Mouse (Mus musculus) midbrain, embryonic 14.5 days (tissue): ENCODE data around the gene Aff3. TPM values are rescaled to one million over a fixed set of nuclear protein-coding genes. Genes with fewer than 3 reads are reported as not detected.

Experiments used
- ATAC-seq: fragments of 200-750 bp; cut with Nextera tagmentation; 2 replicates; pipeline ENCODE4 v1.8.0; 2017; ENCODE audit warnings: moderate number of reproducible peaks, moderate library complexity; ENCODE audit not compliant: low FRiP score, low TSS enrichment
- DNase-seq: peaks from one replicate; pipeline ENCODE4 v3.0.0-alpha.2; 2015
- H3K27ac ChIP-seq: fragments of 300-500 bp; sonication (generic); replicated peaks from 2 replicates; pipeline ENCODE4 v1.5.1; 2014; ENCODE audit warnings: mild to moderate bottlenecking, low read depth, low read length, moderate library complexity
- H3K27me3 ChIP-seq: fragments of 300-500 bp; sonication (generic); 2 replicates; pipeline ENCODE4 v1.6.1; 2014; ENCODE audit warnings: low read length, control low read depth, mixed read lengths; ENCODE audit not compliant: control insufficient read depth, insufficient read depth
- H3K36me3 ChIP-seq: fragments of 300-500 bp; sonication (generic); 2 replicates; pipeline ENCODE4 v1.6.1; 2014; ENCODE audit warnings: low read length, control low read depth; ENCODE audit not compliant: control insufficient read depth, insufficient read depth
- H3K4me1 ChIP-seq: fragments of 300-500 bp; sonication (generic); 2 replicates; pipeline ENCODE4 v1.6.1; 2014; ENCODE audit warnings: mild to moderate bottlenecking, antibody characterized with exemption, low read length, control low read depth; ENCODE audit not compliant: control insufficient read depth, insufficient read depth
- H3K4me2 ChIP-seq: fragments of 300-500 bp; sonication (generic); 2 replicates; pipeline ENCODE4 v1.6.1; 2014; ENCODE audit warnings: mild to moderate bottlenecking, low read length, moderate library complexity
- H3K4me3 ChIP-seq: fragments of 300-500 bp; sonication (generic); replicated peaks from 2 replicates; pipeline ENCODE4 v1.5.1; 2014; ENCODE audit warnings: low read depth, low read length
- H3K9ac ChIP-seq: fragments of 300-500 bp; sonication (generic); replicated peaks from 2 replicates; pipeline ENCODE4 v1.6.1; 2014; ENCODE audit warnings: mild to moderate bottlenecking, low read length, moderate library complexity
- H3K9me3 ChIP-seq: fragments of 300-500 bp; sonication (generic); 2 replicates; pipeline ENCODE4 v1.6.1; 2016; ENCODE audit warnings: low read length, control low read depth, mixed read lengths; ENCODE audit not compliant: control insufficient read depth
- WGBS: fragments of 180-500 bp; shearing (Covaris S2); extraction: QIAGEN DNeasy Blood & Tissue Kit; methylation state at CpG from one replicate; pipeline ENCODE4 v1.1.7; 2014; 5-methylcytosine and 5-hydroxymethylcytosine counted together
- polyA plus RNA-seq: library from polyadenylated mRNA; unstranded; fragments of >200 nt; fragmentation: Nextera tagmentation; extraction: Ambion mirVana; gene quantifications from 2 replicates; pipeline ENCODE4 v1.2.1, GENCODE M21; 2014

The Aff3 gene
- polyA plus RNA-seq, 1 experiment from 2014 or later: 20.3 TPM

- Histone ChIP-seq H3K36me3 (no peaks in the 10 kb centered on the region), H3K4me1 (no peaks in the 10 kb centered on the region), H3K9me3 (no peaks in the 10 kb centered on the region), H3K4me2 (peak overlapping the region; percentile 18; the same call in 1 of the 2 replicates), H3K27me3 (no peaks in the 10 kb centered on the region), H3K4me3 (no peak overlapping the region), H3K9ac (no peak overlapping the region), H3K27ac (no peak overlapping the region)
- 51% methylated on average over 16 of the region's 16 CpGs for WGBS
- ATAC-seq (no peak), DNase-seq (no peak)
Measured at GRCm38 (mm10) chr1:38320126-38320970, 344.4 kb downstream of the Aff3 start.

- Histone ChIP-seq H3K36me3 (no peaks in the 10 kb centered on the region), H3K9me3 (no peaks in the 10 kb centered on the region), H3K9ac (no peak overlapping the region), H3K4me1 (no peaks in the 10 kb centered on the region), H3K4me2 (no peak overlapping the region), H3K27ac (no peak overlapping the region), H3K4me3 (no peak overlapping the region), H3K27me3 (no peaks in the 10 kb centered on the region)
- no peak for ATAC-seq
- DNase-seq: no peak
- WGBS: 90% methylated on average over 2 of the region's 2 CpGs
Measured at GRCm38 (mm10) chr1:38318614-38319013, 346.1 kb downstream of the Aff3 start.

DNA sequence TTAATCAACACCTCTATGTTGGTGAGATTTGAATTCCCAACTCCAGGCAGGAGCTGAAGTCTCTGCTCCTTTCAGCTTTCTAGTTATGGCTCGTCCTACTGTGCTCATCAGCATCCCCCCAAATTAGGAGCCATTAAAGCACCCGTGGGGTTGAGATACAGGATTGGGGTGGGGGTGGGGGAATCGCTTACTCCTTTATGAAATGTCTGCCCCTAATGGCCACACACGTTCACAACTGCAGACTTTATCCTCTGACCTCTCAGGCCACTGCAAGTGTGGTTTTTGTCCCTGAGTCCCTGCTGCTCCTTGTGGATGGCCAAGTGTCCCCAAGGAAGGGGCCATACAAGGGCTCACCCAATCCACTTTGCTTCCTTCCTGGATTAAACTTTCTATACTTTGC lies 348.8 kb downstream of the Aff3 start:
- Histone ChIP-seq H3K4me2 (no peak overlapping the region), H3K27me3 (no peaks in the 10 kb centered on the region), H3K9ac (no peak overlapping the region), H3K27ac (no peak overlapping the region), H3K9me3 (no peaks in the 10 kb centered on the region), H3K4me1 (no peaks in the 10 kb centered on the region), H3K36me3 (no peaks in the 10 kb centered on the region), H3K4me3 (no peak overlapping the region)
- ATAC-seq: no peak
- 79% methylated on average over 4 of the region's 4 CpGs for WGBS
- no peak for DNase-seq

DNA sequence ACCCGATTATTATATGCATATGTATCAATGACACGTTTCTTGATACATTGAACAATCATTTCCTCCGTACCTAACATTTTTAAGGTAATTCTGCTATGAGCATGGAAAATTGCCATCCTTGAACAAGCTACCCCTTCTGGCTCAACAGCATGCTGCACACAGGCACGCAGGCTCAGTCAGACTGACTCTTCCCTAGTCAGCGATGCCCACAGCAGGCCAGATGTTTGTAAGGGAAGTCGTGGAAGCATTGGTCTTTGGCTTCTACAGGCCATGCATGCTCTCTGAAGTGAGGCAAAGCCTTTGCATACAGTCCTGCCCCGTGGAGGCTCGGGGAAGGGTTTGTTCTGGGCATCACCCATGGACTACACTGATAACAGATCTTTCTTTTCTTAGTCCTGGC lies 354.3 kb downstream of the Aff3 start:
- DNase-seq: no peak
- H3K9me3 ChIP-seq: no peaks in the 10 kb centered on the region
- H3K4me3 ChIP-seq: no peak overlapping the region
- WGBS: 91% methylated on average over 8 of the region's 8 CpGs
- ATAC-seq: no peak
- H3K36me3 ChIP-seq: no peaks in the 10 kb centered on the region
- no peak overlapping the region for H3K4me2 ChIP-seq
- no peak overlapping the region for H3K9ac ChIP-seq
- H3K4me1 ChIP-seq: 0 out of 2 replicates have a peak, but pooled peaks cover 6% of the 10 kb centered on the region
- H3K27ac ChIP-seq: no peak overlapping the region
- no peaks in the 10 kb centered on the region for H3K27me3 ChIP-seq

GRCm38 (mm10) chr1:38310076-38310475 lies 354.7 kb downstream of the Aff3 start:
- H3K9me3 ChIP-seq: no peaks in the 10 kb centered on the region
- H3K27me3 ChIP-seq: no peaks in the 10 kb centered on the region
- 0 out of 2 replicates have a peak, but pooled peaks cover 6% of the 10 kb centered on the region for H3K4me1 ChIP-seq
- DNase-seq (no peak), ATAC-seq (no peak)
- no peak overlapping the region for H3K9ac ChIP-seq
- no peak overlapping the region for H3K4me2 ChIP-seq
- H3K27ac ChIP-seq: no peak overlapping the region
- H3K36me3 ChIP-seq: no peaks in the 10 kb centered on the region
- WGBS: 83% methylated on average over 4 of the region's 4 CpGs
- H3K4me3 ChIP-seq: no peak overlapping the region

DNA sequence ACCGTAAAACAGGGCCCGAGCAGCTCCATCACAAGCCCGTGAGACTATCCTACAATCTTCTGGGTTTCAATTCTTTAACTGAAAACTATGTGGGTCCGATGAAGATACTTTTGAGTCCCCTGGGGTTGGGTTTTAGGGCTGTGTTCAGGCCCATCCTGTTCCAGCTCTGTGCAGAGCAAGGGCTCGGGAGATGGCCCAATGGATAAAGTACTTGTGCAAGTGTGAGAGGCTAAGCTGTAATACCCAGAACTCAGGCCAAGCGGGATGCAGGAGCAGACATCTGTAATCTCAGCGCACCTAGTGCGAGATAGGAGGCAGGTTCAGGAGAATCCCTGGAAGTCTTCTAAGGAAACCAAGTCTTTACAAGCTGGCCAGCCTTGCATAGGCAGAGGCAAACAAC lies 355.4 kb downstream of the Aff3 start:
- H3K4me2 ChIP-seq: no peak overlapping the region
- no peaks in the 10 kb centered on the region for H3K9me3 ChIP-seq
- H3K27me3 ChIP-seq: no peaks in the 10 kb centered on the region
- no peak overlapping the region for H3K27ac ChIP-seq
- no peak for ATAC-seq
- 94% methylated on average over 8 of the region's 8 CpGs for whole genome bisulfite sequencing
- H3K4me3 ChIP-seq: no peak overlapping the region
- no peak overlapping the region for H3K9ac ChIP-seq
- DNase-seq: no peak
- H3K36me3 ChIP-seq: no peaks in the 10 kb centered on the region
- 0 out of 2 replicates have a peak, but pooled peaks cover 6% of the 10 kb centered on the region for H3K4me1 ChIP-seq

- Histone ChIP-seq H3K4me3 (no peak overlapping the region), H3K27ac (peak overlapping the region; percentile 66), H3K9me3 (no peaks in the 10 kb centered on the region), H3K36me3 (no peaks in the 10 kb centered on the region), H3K9ac (no peak overlapping the region), H3K4me1 (0 out of 2 replicates have a peak, but pooled peaks cover 6% of the 10 kb centered on the region), H3K27me3 (no peaks in the 10 kb centered on the region), H3K4me2 (no peak overlapping the region)
- ATAC-seq: no peak
- no peak for DNase-seq
- WGBS: 74% methylated on average over 3 of the region's 3 CpGs
Measured at GRCm38 (mm10) chr1:38308705-38308996, 356.1 kb downstream of the Aff3 start.

DNA sequence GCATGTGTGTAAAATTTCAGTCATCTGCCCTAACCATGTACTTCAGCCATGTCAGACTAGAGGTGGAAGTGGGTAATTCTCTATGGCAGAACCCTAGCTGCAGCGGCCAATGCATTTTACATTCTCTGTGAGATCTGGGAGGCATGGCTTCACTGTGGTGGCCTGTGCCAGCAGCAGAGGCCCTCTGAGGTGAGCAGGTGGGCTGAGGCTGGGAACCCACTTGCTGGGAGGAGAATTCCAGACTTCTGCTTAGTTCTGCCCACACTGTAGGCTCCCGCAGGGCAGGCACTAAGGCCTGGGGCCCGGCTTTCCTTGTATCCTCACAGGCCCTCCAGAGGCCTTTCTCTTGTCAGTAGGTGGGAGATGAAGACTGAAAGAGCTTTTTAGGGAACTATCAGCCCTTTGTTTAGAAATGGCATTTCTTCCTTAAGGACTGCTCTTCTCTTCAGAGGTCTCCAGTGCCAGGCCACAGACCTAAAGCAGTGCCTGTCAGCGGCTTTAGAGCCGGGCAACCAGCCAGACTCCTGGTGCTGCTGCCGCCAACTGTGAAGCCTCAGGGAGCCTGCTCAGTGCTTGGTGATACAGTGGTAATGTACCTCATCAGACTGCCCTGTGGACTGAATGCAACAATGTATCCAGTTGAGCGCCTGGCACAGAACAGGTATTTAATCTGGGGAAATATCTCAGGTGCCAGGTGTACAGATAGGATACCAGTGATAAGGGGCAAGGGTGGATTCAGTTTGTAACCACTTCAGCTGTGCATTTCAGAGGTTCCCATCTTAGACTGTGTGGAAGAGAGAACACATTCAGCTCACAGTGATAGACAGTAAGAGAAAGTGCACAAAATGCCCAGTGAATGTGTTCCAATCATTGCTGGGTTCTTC lies 356.7 kb downstream of the Aff3 start:
- no peak overlapping the region for H3K4me2 ChIP-seq
- H3K27me3 ChIP-seq: no peaks in the 10 kb centered on the region
- ATAC-seq (no peak), DNase-seq (peak; percentile 75)
- H3K36me3 ChIP-seq: no peaks in the 10 kb centered on the region
- WGBS: 55% methylated on average over 7 of the region's 7 CpGs
- 0 out of 2 replicates have a peak overlapping the region, but pooled peaks have one; percentile 12 for H3K9ac ChIP-seq
- H3K9me3 ChIP-seq: no peaks in the 10 kb centered on the region
- peak overlapping the region; percentile 66 for H3K27ac ChIP-seq
- 0 out of 2 replicates have a peak, but pooled peaks cover 6% of the 10 kb centered on the region for H3K4me1 ChIP-seq
- no peak overlapping the region for H3K4me3 ChIP-seq
